Mouse (Mus musculus): ENCODE results near the gene Eef1e1. TPM values are rescaled to one million over a fixed set of nuclear protein-coding genes. Genes with fewer than 3 reads are reported as not detected.
"Not testable (repeated sequence)": the region's sequence is repeated elsewhere in the genome, so short reads cannot be mapped to it uniquely, and the experiment has no call there.

Gene Eef1e1
- 14.0 and 16.1 TPM in 2 replicates for polyA plus RNA-seq (2015; fragmentation: Nextera tagmentation; extraction: Ambion mirVana)

- peak within 1 kb of the TSS; percentile 55 for H3K9ac ChIP-seq (replicated peaks; ENCODE audit: low read depth)
- H3K4me2 ChIP-seq (replicated peaks; ENCODE audit: low read depth, low read length), result peak within 1 kb of the TSS; percentile 60
- H3K4me3 ChIP-seq (ENCODE audit: low read depth, low read length), result peak within 1 kb of the TSS; percentile 95
- under 1% methylated on average over 56 of the region's 59 CpGs for WGBS
- peak; percentile 99 for ATAC-seq
- peak; percentile 97 for DNase-seq (ENCODE audit: low spot score)
- H3K36me3 ChIP-seq (ENCODE audit: insufficient read depth, low read length), result no peaks in the 10 kb centered on the region
- no peaks in the 10 kb centered on the region for H3K27me3 ChIP-seq (replicated peaks; ENCODE audit: insufficient read depth, low read length)
- peak within 1 kb of the TSS; percentile 81 for H3K27ac ChIP-seq (ENCODE audit: low read length)
- peaks cover 5% of the 10 kb centered on the region; the same call in 1 of the 2 replicates for H3K4me1 ChIP-seq (ENCODE audit: insufficient read depth, low read depth, low read length)
- peak; percentile 81 for TF ChIP-seq CTCF (IDR thresholded peaks at IDR 0.05)
- TF ChIP-seq EP300 (IDR thresholded peaks at IDR 0.05), result no peak
- no peaks in the 10 kb centered on the region for H3K9me3 ChIP-seq (ENCODE audit: low read length)
These were observed at the start of gene Eef1e1 for GRCm38 (mm10) chr13:38658528-38659280. Gene Eef1e1 (minus strand): TSS chr13:38659058.

DNA sequence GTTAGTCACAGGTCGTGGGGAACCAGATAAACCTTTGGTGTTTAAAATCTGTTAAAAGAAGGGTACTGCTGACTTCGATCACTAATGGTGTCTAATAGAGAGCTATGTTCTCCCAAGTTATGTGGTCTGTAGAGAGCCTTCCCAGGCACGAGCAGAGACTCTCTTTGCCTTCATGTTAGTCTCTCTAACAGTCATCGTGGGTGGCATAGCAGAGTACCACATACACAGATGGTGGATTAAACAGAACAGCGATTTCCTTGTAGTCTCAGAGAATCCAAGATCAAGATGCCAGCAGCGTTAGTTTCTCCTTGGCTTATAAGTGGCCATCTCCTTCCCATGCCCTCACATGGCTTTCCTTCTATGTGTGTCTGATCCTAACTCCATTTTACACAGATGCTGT lies 32.0 kb upstream of the Eef1e1 start:
- no peak overlapping the region for H3K4me3 ChIP-seq (ENCODE audit: low read depth, low read length)
- no peak overlapping the region for H3K27ac ChIP-seq (ENCODE audit: low read length)
- 72% methylated on average over 6 of the region's 6 CpGs for WGBS
- ATAC-seq, result no peak
- no peak overlapping the region for H3K4me2 ChIP-seq (replicated peaks; ENCODE audit: low read depth, low read length)
- H3K4me1 ChIP-seq (ENCODE audit: insufficient read depth, low read depth, low read length), result no peaks in the 10 kb centered on the region
- no peaks in the 10 kb centered on the region for H3K27me3 ChIP-seq (replicated peaks; ENCODE audit: insufficient read depth, low read length)
- no peaks in the 10 kb centered on the region for H3K36me3 ChIP-seq (ENCODE audit: insufficient read depth, low read length)
- no peak for DNase-seq (ENCODE audit: low spot score)
- H3K9me3 ChIP-seq (ENCODE audit: low read length), result no peaks in the 10 kb centered on the region
- H3K9ac ChIP-seq (replicated peaks; ENCODE audit: low read depth), result no peak overlapping the region
- TF ChIP-seq CTCF (IDR thresholded peaks at IDR 0.05) (no peak), EP300 (IDR thresholded peaks at IDR 0.05) (no peak)

- no peak overlapping the region for H3K27ac ChIP-seq (ENCODE audit: low read length)
- no peaks in the 10 kb centered on the region for H3K36me3 ChIP-seq (ENCODE audit: insufficient read depth, low read length)
- H3K4me3 ChIP-seq (ENCODE audit: low read depth, low read length), result no peak overlapping the region
- H3K4me2 ChIP-seq (replicated peaks; ENCODE audit: low read depth, low read length), result no peak overlapping the region
- no peaks in the 10 kb centered on the region for H3K4me1 ChIP-seq (ENCODE audit: insufficient read depth, low read depth, low read length)
- TF ChIP-seq CTCF (IDR thresholded peaks at IDR 0.05), result peak; percentile 68
- no peak for TF ChIP-seq EP300 (IDR thresholded peaks at IDR 0.05)
- no peak overlapping the region for H3K9ac ChIP-seq (replicated peaks; ENCODE audit: low read depth)
- peak; percentile 44 for DNase-seq (ENCODE audit: low spot score)
- no peaks in the 10 kb centered on the region for H3K27me3 ChIP-seq (replicated peaks; ENCODE audit: insufficient read depth, low read length)
- H3K9me3 ChIP-seq (ENCODE audit: low read length), result no peaks in the 10 kb centered on the region
- no peak for ATAC-seq
- WGBS, result 27% methylated on average over 3 of the region's 3 CpGs
These were observed 31.2 kb upstream of the Eef1e1 start for GRCm38 (mm10) chr13:38690028-38690427.

GRCm38 (mm10) chr13:38688761-38689160 lies 29.9 kb upstream of the Eef1e1 start:
- 86% methylated on average over 11 of the region's 11 CpGs for WGBS
- no peaks in the 10 kb centered on the region for H3K4me1 ChIP-seq (ENCODE audit: insufficient read depth, low read depth, low read length)
- no peak overlapping the region for H3K27ac ChIP-seq (ENCODE audit: low read length)
- TF ChIP-seq EP300 (IDR thresholded peaks at IDR 0.05), result no peak
- no peak for TF ChIP-seq CTCF (IDR thresholded peaks at IDR 0.05)
- no peak for DNase-seq (ENCODE audit: low spot score)
- H3K9ac ChIP-seq (replicated peaks; ENCODE audit: low read depth), result no peak overlapping the region
- no peak overlapping the region for H3K4me2 ChIP-seq (replicated peaks; ENCODE audit: low read depth, low read length)
- H3K27me3 ChIP-seq (replicated peaks; ENCODE audit: insufficient read depth, low read length), result no peaks in the 10 kb centered on the region
- H3K4me3 ChIP-seq (ENCODE audit: low read depth, low read length), result no peak overlapping the region
- ATAC-seq, result no peak
- no peaks in the 10 kb centered on the region for H3K9me3 ChIP-seq (ENCODE audit: low read length)
- no peaks in the 10 kb centered on the region for H3K36me3 ChIP-seq (ENCODE audit: insufficient read depth, low read length)

DNA sequence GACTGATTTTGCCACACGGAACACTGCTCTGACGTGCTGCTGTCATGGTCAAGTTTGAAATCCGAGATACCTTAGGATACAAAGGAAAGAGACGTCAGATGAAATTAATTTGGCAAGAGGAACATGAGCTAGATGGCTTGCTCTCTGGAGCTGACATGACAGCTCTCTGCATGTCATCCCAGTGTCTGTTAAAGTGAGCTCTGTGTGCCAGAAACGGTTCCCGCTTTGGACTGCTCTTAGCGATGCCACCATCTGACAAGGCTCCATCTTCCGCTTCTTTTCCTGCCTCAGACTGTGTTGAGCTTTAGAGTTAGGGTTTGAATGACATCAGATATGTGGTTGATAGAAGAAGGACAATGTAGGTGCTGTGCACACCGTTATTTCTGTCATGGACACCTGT lies 13.5 kb upstream of the Eef1e1 start:
- Histone ChIP-seq H3K9me3 (ENCODE audit: low read length) (no peaks in the 10 kb centered on the region), H3K27me3 (replicated peaks; ENCODE audit: insufficient read depth, low read length) (no peaks in the 10 kb centered on the region), H3K4me2 (replicated peaks; ENCODE audit: low read depth, low read length) (no peak overlapping the region), H3K27ac (ENCODE audit: low read length) (no peak overlapping the region), H3K4me3 (ENCODE audit: low read depth, low read length) (no peak overlapping the region), H3K36me3 (ENCODE audit: insufficient read depth, low read length) (no peaks in the 10 kb centered on the region), H3K9ac (replicated peaks; ENCODE audit: low read depth) (no peak overlapping the region), H3K4me1 (ENCODE audit: insufficient read depth, low read depth, low read length) (no peaks in the 10 kb centered on the region)
- ATAC-seq (no peak), DNase-seq (ENCODE audit: low spot score) (no peak)
- TF ChIP-seq CTCF (IDR thresholded peaks at IDR 0.05) (no peak), EP300 (IDR thresholded peaks at IDR 0.05) (no peak)
- 75% methylated on average over 9 of the region's 9 CpGs for WGBS

DNA sequence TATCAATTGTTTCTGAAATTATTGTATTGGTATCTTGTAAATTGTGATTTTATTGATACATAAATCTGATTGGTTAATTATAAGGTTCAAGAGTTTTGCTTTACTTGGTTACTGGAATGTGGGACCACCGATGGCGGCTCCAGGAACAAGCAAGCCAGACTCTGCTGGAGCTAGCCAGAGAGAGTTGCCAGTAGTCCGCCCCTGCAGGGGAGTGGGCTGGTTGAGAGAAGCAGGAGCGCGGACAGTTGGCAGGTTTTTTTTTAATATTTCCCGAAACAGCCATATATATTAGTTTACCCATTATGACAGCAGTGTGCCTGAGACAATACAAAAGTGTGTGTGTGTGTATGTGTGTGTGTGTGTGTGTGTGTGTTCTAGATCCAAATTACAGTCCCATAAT lies 12.6 kb upstream of the Eef1e1 start:
- not testable (repeated sequence) for H3K4me3 ChIP-seq (ENCODE audit: low read depth, low read length); H3K9me3 ChIP-seq (ENCODE audit: low read length); H3K4me2 ChIP-seq (replicated peaks; ENCODE audit: low read depth, low read length); H3K36me3 ChIP-seq (ENCODE audit: insufficient read depth, low read length); H3K4me1 ChIP-seq (ENCODE audit: insufficient read depth, low read depth, low read length); DNase-seq (ENCODE audit: low spot score); ATAC-seq; H3K27me3 ChIP-seq (replicated peaks; ENCODE audit: insufficient read depth, low read length); H3K27ac ChIP-seq (ENCODE audit: low read length); H3K9ac ChIP-seq (replicated peaks; ENCODE audit: low read depth)
- WGBS, result 90% methylated on average over 6 of the region's 6 CpGs

All from lung, postnatal 0 days (tissue).